Mouse (Mus musculus) heart, embryonic 14.5 days (tissue): ENCODE measurements around the gene Arhgef18. TPM values are rescaled to one million over a fixed set of nuclear protein-coding genes. Genes with fewer than 3 reads are reported as not detected.

Experiments used
- ATAC-seq: fragments of 200-750 bp; cut with Nextera tagmentation; 2 replicates; pipeline ENCODE4 v1.8.0; 2017; ENCODE audit warnings: low read depth, moderate TSS enrichment; ENCODE audit not compliant: insufficient number of reproducible peaks, insufficient read depth, low FRiP score
- H3K27ac ChIP-seq, 2 experiments: fragments of 200-500 bp in 1 of 2; fragments of 300-500 bp in 1 of 2; sonication (generic) in 1 of 2; replicated peaks in 1 of 2; 2 replicates each; pipeline ENCODE4 v1.5.1; 2012 to 2014; ENCODE audit warnings: low read depth in 2 of 2, low read length in 2 of 2, control low read depth in 1 of 2, mild to moderate bottlenecking in 1 of 2, mixed read lengths in 1 of 2; ENCODE audit not compliant: control insufficient read depth in 1 of 2, insufficient read depth in 1 of 2
- H3K27me3 ChIP-seq: fragments of 300-500 bp; sonication (generic); 2 replicates; pipeline ENCODE4 v1.6.1; 2014; ENCODE audit warnings: mild to moderate bottlenecking, low read length, control low read depth; ENCODE audit not compliant: control insufficient read depth, insufficient read depth
- H3K36me3 ChIP-seq: fragments of 300-500 bp; sonication (generic); 2 replicates; pipeline ENCODE4 v1.6.1; 2014; ENCODE audit warnings: mild to moderate bottlenecking, control low read depth, low read length, mixed read lengths; ENCODE audit not compliant: control insufficient read depth, insufficient read depth
- H3K4me1 ChIP-seq, 2 experiments: fragments of 200-500 bp in 1 of 2; fragments of 300-500 bp in 1 of 2; sonication (generic) in 1 of 2; 2 replicates each; pipeline ENCODE4 v1.6.1; 2012 to 2014; ENCODE audit warnings: low read length in 2 of 2, control low read depth in 1 of 2, mixed read lengths in 1 of 2; ENCODE audit not compliant: control insufficient read depth in 2 of 2, insufficient read depth in 2 of 2
- H3K4me2 ChIP-seq: fragments of 300-500 bp; sonication (generic); 2 replicates; pipeline ENCODE4 v1.6.1; 2014; ENCODE audit warnings: mild to moderate bottlenecking, low read length
- H3K4me3 ChIP-seq, 2 experiments: fragments of 200-500 bp in 1 of 2; fragments of 300-500 bp in 1 of 2; sonication (generic) in 1 of 2; 2 replicates each; pipeline ENCODE4 v1.5.1; 2012 to 2014; ENCODE audit warnings: low read length in 2 of 2, mild to moderate bottlenecking in 2 of 2, control low read depth in 1 of 2, low read depth in 1 of 2, moderate library complexity in 1 of 2; ENCODE audit not compliant: control insufficient read depth in 1 of 2, insufficient read depth in 1 of 2
- H3K9ac ChIP-seq: fragments of 300-500 bp; sonication (generic); 2 replicates; pipeline ENCODE4 v1.6.1; 2014; ENCODE audit warnings: mild to moderate bottlenecking, low read length
- H3K9me3 ChIP-seq: fragments of 300-500 bp; sonication (generic); 2 replicates; pipeline ENCODE4 v1.6.1; 2016; ENCODE audit warnings: low read length, control low read depth; ENCODE audit not compliant: control insufficient read depth
- WGBS: fragments of 180-500 bp; shearing (Covaris S2); extraction: QIAGEN DNeasy Blood & Tissue Kit; methylation state at CpG from one replicate; pipeline ENCODE4 v1.1.7; 2014; 5-methylcytosine and 5-hydroxymethylcytosine counted together
- polyA plus RNA-seq: library from polyadenylated mRNA; unstranded; fragments of >200 nt; fragmentation: Nextera tagmentation; extraction: Ambion mirVana; gene quantifications from 2 replicates; pipeline ENCODE4 v1.2.1, GENCODE M21; 2014

Gene Arhgef18
- polyA plus RNA-seq, 1 experiment from 2014 or later: 4.6 TPM

GRCm38 (mm10) chr8:3481605-3482004 is 88.8 kb downstream of the Arhgef18 start:
- Histone ChIP-seq H3K4me1 (peaks cover 3% of the 10 kb centered on the region in 2 experiments; a peak in 1 of 4 replicates), H3K4me2 (no peak overlapping the region), H3K27me3 (no peaks in the 10 kb centered on the region), H3K9me3 (no peaks in the 10 kb centered on the region), H3K27ac (no peak overlapping the region), H3K9ac (no peak overlapping the region), H3K4me3 (no peak overlapping the region), H3K36me3 (no peaks in the 10 kb centered on the region)
- ATAC-seq: no peak
- WGBS: 50% methylated on average over 5 of the region's 5 CpGs

- Histone ChIP-seq H3K27ac (no peak overlapping the region), H3K4me2 (no peak overlapping the region), H3K4me3 (no peak overlapping the region), H3K9ac (no peak overlapping the region), H3K9me3 (no peaks in the 10 kb centered on the region), H3K4me1 (peaks cover 3% of the 10 kb centered on the region in 2 experiments; a peak in 1 of 4 replicates), H3K27me3 (no peaks in the 10 kb centered on the region), H3K36me3 (no peaks in the 10 kb centered on the region)
- no peak for ATAC-seq
- WGBS: 79% methylated on average over 22 of the region's 22 CpGs
These were observed 89.5 kb downstream of the Arhgef18 start for GRCm38 (mm10) chr8:3482240-3482740.

- Histone ChIP-seq H3K4me2 (no peak overlapping the region), H3K36me3 (no peaks in the 10 kb centered on the region), H3K27ac (no peak overlapping the region), H3K4me1 (peaks cover 3% of the 10 kb centered on the region in 2 experiments; a peak in 1 of 4 replicates), H3K9ac (no peak overlapping the region), H3K27me3 (no peaks in the 10 kb centered on the region), H3K4me3 (no peak overlapping the region), H3K9me3 (no peaks in the 10 kb centered on the region)
- ATAC-seq: no peak
- 53% methylated on average over 7 of the region's 7 CpGs for WGBS
These were observed 90.7 kb downstream of the Arhgef18 start for GRCm38 (mm10) chr8:3483546-3483945.

GRCm38 (mm10) chr8:3485192-3485591 is 92.4 kb downstream of the Arhgef18 start:
- Histone ChIP-seq H3K9ac (no peak overlapping the region), H3K27me3 (no peaks in the 10 kb centered on the region), H3K4me1 (peaks cover 3% of the 10 kb centered on the region in 2 experiments; a peak in 1 of 4 replicates), H3K27ac (no peak overlapping the region), H3K4me3 (no peak overlapping the region), H3K4me2 (no peak overlapping the region), H3K9me3 (no peaks in the 10 kb centered on the region), H3K36me3 (no peaks in the 10 kb centered on the region)
- ATAC-seq: no peak
- 21% methylated on average over 5 of the region's 5 CpGs for WGBS

- Histone ChIP-seq H3K4me1 (peaks cover 2 to 7% of the 10 kb centered on the region in 2 experiments; a peak in 3 of 4 replicates), H3K9ac (peak within 1 kb of the TSS; percentile 99), H3K27ac (peak within 1 kb of the TSS; percentile 20 to 82), H3K9me3 (no peaks in the 10 kb centered on the region), H3K27me3 (no peaks in the 10 kb centered on the region), H3K36me3 (peaks cover 34% of the 10 kb centered on the region), H3K4me3 (peak within 1 kb of the TSS; percentile 67 to 94), H3K4me2 (peak within 1 kb of the TSS; percentile 88)
- WGBS: 1% methylated on average over 55 of the region's 64 CpGs
- ATAC-seq: peak; percentile 87
These were observed 100.4 kb downstream of the Arhgef18 start, which contains the start of gene Zfp358 for GRCm38 (mm10) chr8:3492901-3493844. Gene Zfp358 (plus strand): TSS chr8:3493138.

- 14% methylated on average over 6 of the region's 6 CpGs for WGBS
These were observed 101.0 kb downstream of the Arhgef18 start for GRCm38 (mm10) chr8:3493845-3494208.

GRCm38 (mm10) chr8:3495578-3496427 is 103.0 kb downstream of the Arhgef18 start:
- peaks cover 34% of the 10 kb centered on the region for H3K36me3 ChIP-seq
- WGBS: 92% methylated on average over 44 of the region's 44 CpGs

More at GRCm38 (mm10) chr8:3493845-3494208, 101.0 kb downstream of the Arhgef18 start:
- no peak for ATAC-seq
- H3K4me1 ChIP-seq: peaks cover 2 to 7% of the 10 kb centered on the region in 2 experiments; a peak in 3 of 4 replicates
- H3K27ac ChIP-seq: peak overlapping the region in 1 of 2 experiments; percentile 82; a peak in 2 of 4 replicates
- peak overlapping the region; percentile 99 for H3K9ac ChIP-seq
- no peaks in the 10 kb centered on the region for H3K27me3 ChIP-seq
- H3K9me3 ChIP-seq: no peaks in the 10 kb centered on the region
- peak overlapping the region; percentile 67 to 94 for H3K4me3 ChIP-seq
- peak overlapping the region; percentile 88 for H3K4me2 ChIP-seq
- H3K36me3 ChIP-seq: peaks cover 34% of the 10 kb centered on the region

More at GRCm38 (mm10) chr8:3495578-3496427, 103.0 kb downstream of the Arhgef18 start:
- no peak overlapping the region for H3K4me3 ChIP-seq
- H3K9ac ChIP-seq: no peak overlapping the region
- H3K4me1 ChIP-seq: peaks cover 2 to 13% of the 10 kb centered on the region in 2 experiments; a peak in 3 of 4 replicates
- H3K4me2 ChIP-seq: no peak overlapping the region
- H3K27ac ChIP-seq: no peak overlapping the region
- H3K9me3 ChIP-seq: no peaks in the 10 kb centered on the region
- no peak for ATAC-seq
- no peaks in the 10 kb centered on the region for H3K27me3 ChIP-seq
